Mouse (Mus musculus) bone marrow, adult 2 months (tissue): ENCODE results near the gene Speer4d.
"Not testable (repeated sequence)": the region's sequence is repeated elsewhere in the genome, so short reads cannot be mapped to it uniquely, and the experiment has no call there.

ENCODE experiments used
- CTCF ChIP-seq: fragments of 200-500 bp; IDR thresholded peaks from 2 replicates; pipeline ENCODE4 v1.5.1; 2011; ENCODE audit warnings: low read length, control low read depth; ENCODE audit not compliant: control insufficient read depth, insufficient read depth
- POLR2A ChIP-seq: fragments of 200-500 bp; IDR thresholded peaks from 2 replicates; pipeline ENCODE4 v1.6.1; 2011; ENCODE audit warnings: low read depth, mild to moderate bottlenecking, control low read depth, low read length, borderline replicate concordance; ENCODE audit not compliant: control insufficient read depth

- not testable (repeated sequence) for TF ChIP-seq POLR2A, CTCF
Measured at GRCm38 (mm10) chr5:15616195-15616594, 2.7 kb upstream of the Speer4d start.
